Mouse (Mus musculus) adrenal gland, postnatal 4 days (tissue): ENCODE measurements around the gene Fgfr2. TPM values are rescaled to one million over a fixed set of nuclear protein-coding genes. Genes with fewer than 3 reads are reported as not detected.

Source experiments
- DNase-seq, 2 experiments: peaks; one replicate each; pipeline ENCODE4 v3.0.0; 2021 to 2022; ENCODE audit warnings: low spot score in 2 of 2, mixed read lengths in 2 of 2
- total RNA-seq, 2 experiments: library from RNA; stranded (reverse); gene quantifications; 2 replicates each; pipeline ENCODE4 v1.2.3; 2021

The Fgfr2 gene
- total RNA-seq, 2 experiments from 2014 or later: 205 to 210 TPM

GRCm38 (mm10) chr7:130984294-130984693, 2138.9 kb downstream of the Fgfr2 start:
- no peak for DNase-seq

- DNase-seq: no peak
Measured at GRCm38 (mm10) chr7:130982881-130983280, 2140.3 kb downstream of the Fgfr2 start.

DNA sequence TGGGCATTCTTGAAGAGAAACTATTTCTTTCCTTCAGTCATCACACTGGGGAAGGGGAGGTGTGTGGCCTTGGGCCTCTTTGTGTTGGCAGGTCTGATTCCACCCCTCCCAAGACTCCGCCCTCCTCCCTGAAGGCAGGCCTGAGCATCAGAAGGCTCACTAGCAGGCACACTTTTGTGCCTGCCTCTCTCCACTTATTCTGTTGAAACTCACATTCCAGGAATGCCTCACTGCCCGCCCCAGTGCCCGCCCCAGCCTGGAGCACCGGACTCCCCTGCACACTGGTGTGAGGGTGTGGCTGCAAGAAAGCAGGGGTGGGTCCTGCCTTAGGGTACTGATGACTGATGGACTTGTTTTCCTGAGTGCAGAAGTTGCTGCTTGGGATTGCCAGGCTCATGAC, 2140.8 kb downstream of the Fgfr2 start:
- no peak for DNase-seq

GRCm38 (mm10) chr7:130980130-130980529, 2143.0 kb downstream of the Fgfr2 start:
- DNase-seq: no peak

DNA sequence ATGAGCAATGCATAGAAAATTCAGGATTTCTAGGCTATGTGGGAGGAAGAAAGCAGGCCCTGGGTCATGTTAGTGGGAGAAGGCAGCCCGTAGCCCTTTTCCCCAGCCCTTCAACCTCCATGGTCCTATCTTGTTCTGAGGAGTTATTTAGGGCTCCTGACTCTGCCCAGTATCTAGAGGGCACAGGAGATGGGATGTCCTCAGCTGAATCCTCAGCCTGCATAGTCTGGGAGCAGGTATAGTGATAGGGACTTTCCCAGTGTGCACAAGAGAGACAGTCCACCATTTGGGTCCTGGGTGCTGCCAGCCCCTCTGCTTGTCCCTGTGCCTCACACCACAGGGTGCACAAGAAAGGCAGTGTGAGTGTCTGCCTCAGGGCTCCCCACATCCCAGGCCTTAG, 2144.6 kb downstream of the Fgfr2 start:
- no peak for DNase-seq

- peak; percentile 36 to 76 for DNase-seq
Measured at GRCm38 (mm10) chr7:130977794-130978521, 2145.2 kb downstream of the Fgfr2 start.

DNA sequence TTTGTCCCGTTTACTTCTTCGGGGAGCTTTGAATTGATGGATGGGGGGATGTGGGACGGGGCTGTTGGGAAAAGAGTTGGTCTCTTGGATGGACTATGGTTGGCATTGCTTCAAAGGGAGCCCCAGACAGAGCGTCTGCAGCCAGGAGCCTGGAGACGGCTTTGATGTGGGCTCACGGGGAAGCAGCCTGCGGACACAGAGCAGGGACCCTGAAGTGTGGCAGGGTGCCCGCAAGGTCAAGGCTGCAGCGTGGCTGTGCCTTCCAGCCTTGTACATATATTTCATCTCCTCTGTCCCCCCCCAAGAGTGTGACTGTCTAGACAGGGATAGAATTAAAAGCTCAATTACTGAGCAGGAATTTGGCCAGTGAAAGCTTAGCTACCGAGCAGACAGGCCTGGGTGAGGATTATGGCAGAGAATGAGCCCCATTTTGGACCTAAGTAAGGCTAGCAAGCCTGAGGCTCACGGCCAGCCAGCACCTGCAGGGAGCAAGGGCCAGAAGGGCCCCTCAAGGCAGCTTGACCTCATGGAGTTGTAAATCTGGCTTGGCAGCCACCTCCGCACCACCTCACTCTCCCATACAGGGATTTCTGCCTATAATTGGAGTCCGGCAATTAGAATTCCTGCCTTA, 2146.7 kb downstream of the Fgfr2 start:
- DNase-seq: peak in 1 of 2 experiments; percentile 22

DNA sequence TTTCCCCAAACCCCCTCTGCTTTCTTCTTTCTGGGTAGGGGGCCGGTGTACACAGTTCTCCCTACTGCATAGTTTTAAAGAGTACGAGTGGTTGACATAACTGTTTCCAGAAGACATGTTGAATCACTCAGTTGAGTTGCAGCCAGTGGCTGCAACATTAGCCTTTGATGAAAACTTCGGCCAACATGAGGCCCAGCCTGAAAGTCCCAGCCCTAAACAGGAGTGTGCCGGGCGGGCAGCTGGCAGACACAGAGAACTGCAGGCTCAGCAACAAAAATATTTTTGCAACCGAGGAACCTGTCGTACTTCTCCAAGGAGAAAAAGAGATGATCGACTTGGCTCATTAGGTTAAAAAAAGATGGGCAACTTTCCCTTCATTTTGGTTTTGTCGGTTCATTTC, 2150.4 kb downstream of the Fgfr2 start:
- DNase-seq: no peak

GRCm38 (mm10) chr7:130969507-130969906, 2153.6 kb downstream of the Fgfr2 start:
- DNase-seq: no peak

DNA sequence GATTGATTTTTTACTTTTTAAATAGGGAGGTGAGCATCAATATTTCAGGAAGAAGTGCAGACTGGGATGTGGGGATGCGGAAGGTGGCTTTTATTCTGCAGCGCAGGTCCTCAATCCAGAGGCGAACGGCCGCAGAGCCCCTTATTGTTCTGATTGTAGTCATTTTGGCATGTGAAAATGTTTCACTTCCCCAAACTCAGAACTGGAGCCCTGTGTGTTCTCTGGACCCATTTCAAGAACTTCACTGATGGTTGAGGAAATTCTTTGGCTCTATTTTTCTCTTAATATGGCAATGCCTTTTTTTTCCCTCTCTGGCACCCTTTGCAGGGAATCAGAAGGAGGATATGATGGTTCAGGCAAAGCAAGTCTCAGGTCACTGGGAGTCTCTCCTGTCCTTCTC, 2154.1 kb downstream of the Fgfr2 start:
- DNase-seq: no peak

DNA sequence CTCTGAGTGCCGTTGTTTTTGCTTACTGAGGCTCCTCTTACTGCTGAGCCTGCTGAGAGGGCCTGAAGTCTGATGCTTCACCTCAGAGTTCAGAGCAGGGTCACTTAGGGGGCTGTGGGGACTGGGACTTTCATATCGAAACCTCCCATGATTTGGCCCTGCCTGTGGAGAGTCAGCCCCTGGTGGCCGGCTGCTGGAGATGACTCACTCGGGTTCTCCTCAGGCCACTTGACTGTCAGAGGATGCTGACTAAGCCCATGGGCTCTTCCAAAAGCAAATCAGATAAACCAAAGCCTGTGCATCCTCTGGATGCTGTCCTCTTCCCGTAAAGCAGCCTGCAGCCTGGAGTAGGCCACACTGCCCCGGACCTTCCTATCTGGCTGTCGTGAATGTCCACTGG, 2154.6 kb downstream of the Fgfr2 start:
- DNase-seq: no peak

- DNase-seq: no peak
Measured at GRCm38 (mm10) chr7:130967901-130968300, 2155.2 kb downstream of the Fgfr2 start.

DNA sequence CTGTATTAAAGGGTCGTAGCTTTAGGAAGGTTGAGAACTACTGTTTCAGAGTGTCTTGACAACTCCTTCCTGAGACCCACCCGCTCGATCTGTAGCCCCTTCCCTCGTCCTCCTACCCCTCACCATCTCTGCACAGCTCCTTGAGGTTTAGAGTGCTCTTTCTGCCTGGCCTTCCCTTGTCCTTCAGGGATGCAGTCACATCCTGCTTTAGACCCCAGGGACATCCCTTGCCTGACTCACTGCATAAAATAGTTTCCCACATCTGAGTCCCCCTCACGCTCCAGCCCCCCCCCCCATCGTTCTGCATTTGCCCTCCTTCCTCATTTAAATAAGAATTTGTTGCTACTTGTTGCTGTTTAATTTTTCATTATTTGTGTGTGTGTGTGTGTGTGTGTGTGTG, 2156.3 kb downstream of the Fgfr2 start:
- no peak for DNase-seq

DNA sequence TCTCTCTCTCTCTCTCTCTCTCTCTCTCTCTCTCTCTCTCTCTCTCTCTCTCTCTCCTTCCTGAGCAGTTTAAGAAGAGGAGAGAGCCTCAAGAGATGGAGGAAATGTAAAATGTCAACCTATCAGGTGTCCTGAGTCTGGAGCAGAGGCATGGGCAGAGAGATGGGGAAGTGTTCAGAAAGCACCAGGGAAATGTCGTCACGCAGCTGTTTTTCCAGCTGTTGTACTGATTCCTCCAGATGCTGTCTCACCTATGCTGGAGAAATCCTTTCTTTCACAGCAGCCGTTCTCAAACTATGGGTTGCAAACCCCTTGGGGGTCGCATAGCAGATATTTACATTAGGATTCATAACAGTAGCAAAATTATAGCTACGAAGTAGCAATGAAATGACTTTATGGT, 2156.7 kb downstream of the Fgfr2 start:
- no peak for DNase-seq

DNA sequence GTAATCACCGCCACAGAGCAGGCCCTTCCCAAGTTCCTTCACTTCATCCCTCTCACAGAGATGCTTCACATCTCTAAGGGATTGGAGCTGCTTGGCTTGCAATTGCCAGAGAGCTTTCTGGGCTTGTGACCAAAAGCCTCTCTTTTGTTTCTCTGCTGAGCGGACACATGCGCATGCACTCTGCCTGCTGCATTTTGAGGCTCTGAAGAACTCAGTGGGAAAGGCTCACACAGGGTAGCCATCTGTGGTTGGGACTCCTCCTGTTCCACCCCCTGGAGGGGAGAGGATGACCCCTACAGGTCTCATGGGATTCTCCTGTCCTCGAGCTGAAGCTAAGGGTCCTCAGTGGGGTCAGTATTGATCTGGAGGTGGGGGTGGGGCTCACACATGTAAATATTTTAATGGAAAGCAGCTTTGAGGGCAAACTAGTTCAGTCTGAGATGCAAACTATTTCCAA, 2157.2 kb downstream of the Fgfr2 start:
- no peak for DNase-seq

DNA sequence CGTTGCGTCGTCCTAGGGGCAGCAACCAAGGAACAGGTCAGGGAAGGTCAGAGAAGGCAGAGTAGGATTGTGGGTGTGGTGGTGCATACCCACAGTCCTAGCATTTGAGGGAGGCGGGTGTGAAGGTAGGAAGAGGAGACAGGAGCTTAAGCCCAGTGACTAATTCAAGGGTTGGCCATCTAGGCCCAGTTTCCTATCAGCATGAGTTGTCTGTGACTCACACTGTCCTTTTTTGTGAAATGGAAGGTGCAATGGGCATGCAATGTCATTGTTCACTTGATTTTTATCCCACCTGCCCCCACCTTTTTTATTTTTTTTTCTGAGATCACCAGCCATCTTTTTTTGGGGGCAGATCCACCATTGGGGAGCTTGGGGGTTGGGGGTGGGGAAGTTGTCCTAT, 2157.8 kb downstream of the Fgfr2 start:
- no peak for DNase-seq

- peak in 1 of 2 experiments; percentile 40 for DNase-seq
Measured at GRCm38 (mm10) chr7:130964686-130965085, 2158.5 kb downstream of the Fgfr2 start.

GRCm38 (mm10) chr7:130961429-130961828, 2161.7 kb downstream of the Fgfr2 start:
- DNase-seq: no peak

DNA sequence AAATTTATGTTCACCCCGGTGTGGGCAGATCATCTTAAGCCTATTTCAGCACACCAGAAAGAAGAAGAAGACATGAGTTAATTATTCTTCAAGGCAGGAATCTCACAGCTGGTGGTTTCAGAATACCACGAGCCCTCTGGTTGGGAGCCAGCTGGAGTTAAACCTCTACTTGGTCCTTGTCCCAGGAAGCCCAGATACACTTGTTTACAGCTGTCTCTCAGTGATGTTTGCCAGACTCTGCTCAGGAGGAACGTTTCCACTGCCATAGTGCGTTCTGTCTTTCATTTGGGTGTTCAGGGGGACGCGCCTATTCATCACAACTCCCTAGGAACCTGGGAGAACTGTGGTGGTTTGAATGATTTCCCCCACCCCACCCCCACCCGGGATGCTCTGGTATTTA, 2163.3 kb downstream of the Fgfr2 start:
- DNase-seq: no peak

- DNase-seq: no peak
Measured at GRCm38 (mm10) chr7:130958551-130958950, 2164.6 kb downstream of the Fgfr2 start.

- no peak for DNase-seq
Measured at GRCm38 (mm10) chr7:130954177-130954601, 2169.0 kb downstream of the Fgfr2 start.

GRCm38 (mm10) chr7:130953376-130953775, 2169.8 kb downstream of the Fgfr2 start:
- no peak for DNase-seq

DNA sequence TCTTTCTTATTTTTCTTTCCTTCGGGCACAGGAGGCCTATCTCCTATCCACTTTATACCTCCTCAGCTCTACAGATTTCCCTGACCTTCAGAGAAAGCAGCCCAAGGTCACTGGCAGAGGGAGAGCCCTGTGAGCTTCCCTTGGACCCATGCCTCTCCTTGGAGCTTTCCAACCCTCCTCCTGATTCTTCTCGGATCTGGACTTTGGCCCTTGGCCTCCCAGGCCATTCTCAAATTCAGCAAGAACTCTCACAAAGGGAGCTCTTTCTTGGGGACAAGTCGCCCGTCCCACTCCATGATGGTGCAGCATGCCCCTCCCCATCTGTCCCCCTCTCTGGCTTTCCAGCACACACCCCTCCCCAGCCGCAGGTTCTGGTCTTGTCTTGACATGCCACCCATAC, 2172.1 kb downstream of the Fgfr2 start:
- no peak for DNase-seq
